Mouse (Mus musculus) lung, postnatal 0 days (tissue): ENCODE measurements around the gene Nfya.

Source experiments
- CTCF ChIP-seq: IDR thresholded peaks from 2 replicates; pipeline ENCODE4 v1.5.1; 2016; ENCODE audit warnings: antibody characterized with exemption, mild to moderate bottlenecking
- EP300 ChIP-seq: IDR thresholded peaks from 2 replicates; pipeline ENCODE4 v1.6.1; 2016; ENCODE audit warnings: antibody characterized with exemption, mild to moderate bottlenecking, control low read depth

DNA sequence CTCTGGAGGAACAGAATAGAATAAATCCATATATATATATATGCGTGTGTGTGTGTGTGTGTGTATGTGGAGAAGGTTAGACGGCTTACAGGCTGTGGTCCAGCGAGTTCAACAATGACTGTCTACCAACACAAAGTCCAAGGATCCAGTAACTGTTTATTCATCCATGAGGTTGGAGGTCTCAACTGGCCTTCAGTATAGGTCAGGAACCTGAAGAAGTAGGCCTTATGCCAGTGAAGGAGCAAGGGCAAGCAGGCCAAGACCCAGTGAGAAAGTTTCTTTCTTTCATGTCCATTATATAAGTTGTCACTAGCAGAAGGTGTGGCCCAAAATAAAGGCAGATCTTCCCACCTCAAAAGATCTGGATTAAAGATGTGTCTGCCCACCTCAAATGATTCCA lies 7.0 kb downstream of the Nfya start:
- TF ChIP-seq CTCF (no peak), EP300 (no peak)
